ENCODE assay signal across 10 mouse cellular contexts in the genomic region with DNA sequence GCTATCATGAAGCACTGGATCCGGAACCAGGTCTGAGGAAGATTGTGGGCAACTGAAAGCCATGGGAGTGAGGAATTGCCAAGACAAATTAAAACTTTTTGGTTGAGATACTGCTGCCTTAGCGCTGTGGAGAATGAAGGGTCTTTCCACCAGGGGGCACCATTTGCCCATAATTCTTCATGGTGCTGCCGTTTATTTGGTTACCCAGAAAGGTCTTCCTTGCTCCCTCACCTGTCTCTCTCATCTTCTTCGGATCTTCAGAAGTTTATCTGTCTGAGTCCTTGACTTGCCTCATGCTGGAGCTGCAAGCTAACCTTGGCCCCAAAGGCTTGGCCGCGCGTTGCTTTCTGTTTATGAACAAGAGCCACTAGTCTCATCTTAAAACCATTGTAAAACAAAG. TPM values are rescaled to one million over a fixed set of nuclear protein-coding genes. Genes with fewer than 3 reads are reported as not detected.
DNase-seq lines count a peak whose midpoint lies in the region; ATAC-seq and TF ChIP-seq lines count a peak whose summit lies in the region.
"Had no signal": no experiment of that assay in that cellular context is flagged by ENCODE, and none has a peak within 500 bp of the region (broad histone marks: within the 10 kb centered on the region; RNA-seq: fewer than 3 reads in every experiment).

No protein-coding gene starts in this region.

- no peak overlapping the region for H3K27ac ChIP-seq in midbrain, embryonic 10.5 days (replicated peaks)
- no peak overlapping the region for H3K27ac ChIP-seq in midbrain, embryonic 16.5 days (ENCODE audit: low read length)
- H3K27ac ChIP-seq in liver, adult 2 months (replicated peaks; ENCODE audit: insufficient read depth, low read depth, low read length), result no peak overlapping the region
- H3K27ac ChIP-seq: hindbrain, embryonic 15.5 days had no signal

- H3K4me1 ChIP-seq in midbrain, embryonic 10.5 days, result no peaks in the 10 kb centered on the region
- H3K4me1 ChIP-seq in midbrain, embryonic 16.5 days (ENCODE audit: control insufficient read depth, insufficient read depth, low read length), result no peaks in the 10 kb centered on the region
- peaks cover 6% of the 10 kb centered on the region; the same call in 1 of the 2 replicates for H3K4me1 ChIP-seq in liver, adult 2 months (ENCODE audit: control insufficient read depth, insufficient read depth, low read length)
- H3K4me1 ChIP-seq: hindbrain, embryonic 15.5 days had no signal

- peak; percentile 55 for TF ChIP-seq CTCF in liver, adult 2 months (IDR thresholded peaks at IDR 0.05; ENCODE audit: low read depth, low read length)

- no peak overlapping the region for H3K9ac ChIP-seq in midbrain, embryonic 16.5 days (ENCODE audit: low read depth, low read length)
- H3K9ac ChIP-seq in liver, adult 2 months (ENCODE audit: low read depth, low read length), result no peak overlapping the region
- H3K9ac ChIP-seq: hindbrain, embryonic 15.5 days had no signal

- H3K36me3 ChIP-seq in midbrain, embryonic 10.5 days, result no peaks in the 10 kb centered on the region
- H3K36me3 ChIP-seq in midbrain, embryonic 16.5 days (ENCODE audit: control insufficient read depth, insufficient read depth, low read length), result no peaks in the 10 kb centered on the region
- H3K36me3 ChIP-seq in liver, adult 2 months (ENCODE audit: control insufficient read depth, insufficient read depth, low read length), result no peaks in the 10 kb centered on the region
- H3K36me3 ChIP-seq: hindbrain, embryonic 15.5 days had no signal

- WGBS in midbrain, embryonic 10.5 days, result 44% methylated on average over 7 of the region's 7 CpGs
- WGBS in midbrain, embryonic 16.5 days, result 42% methylated on average over 7 of the region's 7 CpGs
- 39% methylated on average over 7 of the region's 7 CpGs for WGBS in liver, adult 2 months

- H3K4me2 ChIP-seq in midbrain, embryonic 16.5 days (ENCODE audit: low read length), result no peak overlapping the region
- H3K4me2 ChIP-seq: hindbrain, embryonic 15.5 days had no signal

- no peak overlapping the region for H3K4me3 ChIP-seq in midbrain, embryonic 10.5 days
- no peak overlapping the region for H3K4me3 ChIP-seq in midbrain, embryonic 16.5 days (ENCODE audit: low read depth, low read length)
- H3K4me3 ChIP-seq in liver, adult 2 months (ENCODE audit: insufficient read depth, low read depth, low read length), result no peak overlapping the region
- H3K4me3 ChIP-seq: hindbrain, embryonic 15.5 days had no signal

- DNase-seq in cerebellum, postnatal 14 days, result peak; percentile 10 to 26
- DNase-seq in cerebellum, adult 9-10 months, result no peak
- peak; percentile 18 for DNase-seq in midbrain, embryonic 10.5 days (ENCODE audit: low spot score)
- DNase-seq in liver, adult 2 months (ENCODE audit: extremely low read depth, low read depth, low spot score), result peak; percentile 46
- DNase-seq in spleen, adult 12 weeks (ENCODE audit: low spot score), result peak; percentile 26
- no peak for DNase-seq in layer of hippocampus, adult 11-12 months (ENCODE audit: low spot score)

- ATAC-seq in midbrain, embryonic 16.5 days, result no peak
- peak; percentile 30 for ATAC-seq in common myeloid progenitor, adult 5-6 weeks (replicated peaks; ENCODE audit: low read depth, poor library complexity, severe bottlenecking)

- no peaks in the 10 kb centered on the region for H3K9me3 ChIP-seq in midbrain, embryonic 10.5 days (replicated peaks)
- H3K9me3 ChIP-seq in midbrain, embryonic 16.5 days (replicated peaks; ENCODE audit: control insufficient read depth, low read length, poor library complexity, severe bottlenecking), result no peaks in the 10 kb centered on the region
- H3K9me3 ChIP-seq: hindbrain, embryonic 15.5 days had no signal

- no peaks in the 10 kb centered on the region for H3K27me3 ChIP-seq in midbrain, embryonic 10.5 days (ENCODE audit: low read depth, poor library complexity, severe bottlenecking)
- H3K27me3 ChIP-seq in midbrain, embryonic 16.5 days (ENCODE audit: control insufficient read depth, insufficient read depth, low read depth, low read length), result no peaks in the 10 kb centered on the region
- no peaks in the 10 kb centered on the region for H3K27me3 ChIP-seq in liver, adult 2 months (ENCODE audit: control insufficient read depth, insufficient read depth, low read length)
- H3K27me3 ChIP-seq: hindbrain, embryonic 15.5 days had no signal

- H3K79me2 ChIP-seq in liver, adult 2 months (ENCODE audit: control insufficient read depth, insufficient read depth, low read length), result no peaks in the 10 kb centered on the region

- no peak for TF ChIP-seq POLR2A in liver, adult 2 months (IDR thresholded peaks at IDR 0.05; ENCODE audit: extremely low read depth, insufficient read depth, low read length)

RNA-seq across cellular contexts. Expression of a gene that starts 6.3 kb away (rescaled TPM):
- polyA plus RNA-seq in midbrain, embryonic 10.5 days (2016; fragmentation: Nextera tagmentation; extraction: Ambion mirVana), result not detected in 2 replicates
- not detected in 2 replicates for polyA plus RNA-seq in midbrain, embryonic 16.5 days (2015; fragmentation: Nextera tagmentation; extraction: Ambion mirVana)
- not detected in 2 replicates for total RNA-seq in common myeloid progenitor, adult 5-6 weeks (2017)
- total RNA-seq in liver, adult 2 months (2014; rRNA removed), result not detected in 2 replicates
- polyA plus RNA-seq in liver, adult 2 months (2012; rRNA removed), result not detected in 2 replicates
- polyA plus RNA-seq: hindbrain, embryonic 15.5 days; neural tube, embryonic 14.5 days had no signal

RNA-seq across cellular contexts. Expression of a gene that starts 6.6 kb away (rescaled TPM):
- not detected in 2 replicates for polyA plus RNA-seq in midbrain, embryonic 10.5 days (2016; fragmentation: Nextera tagmentation; extraction: Ambion mirVana)
- polyA plus RNA-seq in midbrain, embryonic 16.5 days (2015; fragmentation: Nextera tagmentation; extraction: Ambion mirVana), result not detected in 2 replicates
- total RNA-seq in common myeloid progenitor, adult 5-6 weeks (2017), result not detected in 2 replicates
- total RNA-seq in liver, adult 2 months (2014; rRNA removed), result not detected in 2 replicates
- polyA plus RNA-seq in liver, adult 2 months (2012; rRNA removed), result not detected in 2 replicates
- polyA plus RNA-seq: hindbrain, embryonic 15.5 days; neural tube, embryonic 14.5 days had no signal

RNA-seq across cellular contexts. Expression of a gene that starts 46.8 kb away (rescaled TPM):
- not detected in 2 replicates for polyA plus RNA-seq in midbrain, embryonic 10.5 days (2016; fragmentation: Nextera tagmentation; extraction: Ambion mirVana)
- polyA plus RNA-seq in midbrain, embryonic 16.5 days (2015; fragmentation: Nextera tagmentation; extraction: Ambion mirVana), result not detected in 2 replicates
- not detected in 2 replicates for total RNA-seq in common myeloid progenitor, adult 5-6 weeks (2017)
- total RNA-seq in liver, adult 2 months (2014; rRNA removed), result not detected in 2 replicates
- not detected in 2 replicates for polyA plus RNA-seq in liver, adult 2 months (2012; rRNA removed)
- polyA plus RNA-seq: hindbrain, embryonic 15.5 days; neural tube, embryonic 14.5 days had no signal

RNA-seq across cellular contexts. Expression of a gene that starts 58.1 kb away (rescaled TPM):
- polyA plus RNA-seq in midbrain, embryonic 10.5 days (2016; fragmentation: Nextera tagmentation; extraction: Ambion mirVana), result not detected in 2 replicates
- not detected in 2 replicates for polyA plus RNA-seq in midbrain, embryonic 16.5 days (2015; fragmentation: Nextera tagmentation; extraction: Ambion mirVana)
- total RNA-seq in common myeloid progenitor, adult 5-6 weeks (2017), result not detected in 2 replicates
- not detected in 2 replicates for total RNA-seq in liver, adult 2 months (2014; rRNA removed)
- not detected in 2 replicates for polyA plus RNA-seq in liver, adult 2 months (2012; rRNA removed)
- polyA plus RNA-seq: hindbrain, embryonic 15.5 days; neural tube, embryonic 14.5 days had no signal

Comparison
In these comparisons a context has a peak if more than half of its experiments do, and no peak if none do; other contexts are left out.
1. DNase-seq: peak in cerebellum, postnatal 14 days (2 of 2), midbrain, embryonic 10.5 days (single experiment), liver, adult 2 months (single experiment) and spleen, adult 12 weeks (single experiment); none in cerebellum, adult 9-10 months (single experiment) and layer of hippocampus, adult 11-12 months (single experiment).